Comparison of ENCODE assay signal across 16 mouse cellular contexts in genomic region chr7:28347746-28348145, GRCm38 (mm10). TPM values are rescaled to one million over a fixed set of nuclear protein-coding genes. Genes with fewer than 3 reads are reported as not detected.
DNase-seq lines count a peak whose midpoint lies in the region; ATAC-seq and TF ChIP-seq lines count a peak whose summit lies in the region.
"Had no signal": no experiment of that assay in that cellular context is flagged by ENCODE, and none has a peak within 500 bp of the region (broad histone marks: within the 10 kb centered on the region; RNA-seq: fewer than 3 reads in every experiment).

No protein-coding gene starts in this region.

- H3K4me2 ChIP-seq in lung, postnatal 0 days (replicated peaks; ENCODE audit: low read depth, low read length): no peak overlapping the region
- H3K4me2 ChIP-seq in hindbrain, embryonic 11.5 days (replicated peaks; ENCODE audit: low read depth, low read length): no peak overlapping the region
- H3K4me2 ChIP-seq: heart, embryonic 15.5 days; hindbrain, embryonic 15.5 days; neural tube, embryonic 15.5 days had no signal

- peak; percentile 87 for DNase-seq in heart, adult 11 months
- no peak for DNase-seq in heart, adult 2 months
- DNase-seq in lung, postnatal 0 days (ENCODE audit: low spot score): peak; percentile 82
- DNase-seq in lung, postnatal 10 days: no peak
- DNase-seq in adrenal gland, postnatal 14 days: peak; percentile 85
- DNase-seq in limb, embryonic 10.5 days (ENCODE audit: low spot score): no peak
- DNase-seq in hindbrain, embryonic 11.5 days (ENCODE audit: low spot score): no peak
- DNase-seq: cerebellum, postnatal 36 days; kidney, adult 2 months; lung, adult 2 months; right cerebral cortex, postnatal 14 days had no signal

- no peak overlapping the region; the same call in 1 of the 2 replicates for H3K9ac ChIP-seq in heart, adult 2 months (ENCODE audit: low read depth, low read length)
- no peak overlapping the region for H3K9ac ChIP-seq in lung, postnatal 0 days (replicated peaks; ENCODE audit: low read depth)
- H3K9ac ChIP-seq in hindbrain, embryonic 11.5 days (ENCODE audit: low read depth, low read length): no peak overlapping the region
- H3K9ac ChIP-seq: heart, embryonic 15.5 days; hindbrain, embryonic 15.5 days; neural tube, embryonic 15.5 days had no signal

- H3K9me3 ChIP-seq in lung, postnatal 0 days (ENCODE audit: low read length): no peaks in the 10 kb centered on the region
- no peaks in the 10 kb centered on the region for H3K9me3 ChIP-seq in limb, embryonic 10.5 days (replicated peaks)
- H3K9me3 ChIP-seq in hindbrain, embryonic 11.5 days (ENCODE audit: control insufficient read depth, low read length): no peaks in the 10 kb centered on the region
- H3K9me3 ChIP-seq: heart, embryonic 15.5 days; hindbrain, embryonic 15.5 days; neural tube, embryonic 15.5 days had no signal

- no peak for ATAC-seq in lung, postnatal 0 days
- no peak for ATAC-seq in hindbrain, embryonic 11.5 days (ENCODE audit: low FRiP score)
- ATAC-seq: CD4-positive, CD25-positive, alpha-beta regulatory T cell, adult 4 months had no signal

- H3K4me1 ChIP-seq in heart, adult 2 months (ENCODE audit: control insufficient read depth, insufficient read depth, low read length): peaks cover 6% of the 10 kb centered on the region
- H3K4me1 ChIP-seq in lung, postnatal 0 days (ENCODE audit: insufficient read depth, low read depth, low read length): peaks cover 12% of the 10 kb centered on the region; the same call in 1 of the 2 replicates
- H3K4me1 ChIP-seq in testis, adult 2 months (ENCODE audit: control insufficient read depth, insufficient read depth, low read length): peaks cover 4% of the 10 kb centered on the region
- peaks cover 23% of the 10 kb centered on the region for H3K4me1 ChIP-seq in limb, embryonic 10.5 days
- peaks cover 3% of the 10 kb centered on the region; the same call in 1 of the 2 replicates for H3K4me1 ChIP-seq in hindbrain, embryonic 11.5 days (replicated peaks; ENCODE audit: control insufficient read depth, insufficient read depth, low read length)

- WGBS in heart, adult 2 months: 29% methylated on average over 3 of the region's 3 CpGs
- WGBS in lung, postnatal 0 days: 25% methylated on average over 3 of the region's 3 CpGs
- WGBS in limb, embryonic 10.5 days: 87% methylated on average over 3 of the region's 3 CpGs
- WGBS in hindbrain, embryonic 11.5 days: 85% methylated on average over 3 of the region's 3 CpGs

- intact Hi-C loops in heart, adult 2 months (cut with DNase I): no loop called here

- H3K27ac ChIP-seq in heart, adult 2 months: no peak overlapping the region
- H3K27ac ChIP-seq in lung, postnatal 0 days (ENCODE audit: low read length): no peak overlapping the region
- H3K27ac ChIP-seq in testis, adult 2 months (ENCODE audit: control insufficient read depth, insufficient read depth, low read depth, low read length): peak overlapping the region; percentile 71
- H3K27ac ChIP-seq in limb, embryonic 10.5 days: no peak overlapping the region
- no peak overlapping the region for H3K27ac ChIP-seq in hindbrain, embryonic 11.5 days (ENCODE audit: low read depth, low read length)
- H3K27ac ChIP-seq: heart, embryonic 15.5 days; hindbrain, embryonic 15.5 days; neural tube, embryonic 15.5 days had no signal

- no peak for TF ChIP-seq EP300 in heart, adult 2 months (IDR thresholded peaks at IDR 0.05; ENCODE audit: insufficient read depth, low read depth, low read length)
- no peak for TF ChIP-seq EP300 in lung, postnatal 0 days (IDR thresholded peaks at IDR 0.05)

- H3K36me3 ChIP-seq in heart, adult 2 months (ENCODE audit: control insufficient read depth, insufficient read depth, low read length): peaks cover 5% of the 10 kb centered on the region; the same call in 1 of the 2 replicates
- no peaks in the 10 kb centered on the region for H3K36me3 ChIP-seq in lung, postnatal 0 days (ENCODE audit: insufficient read depth, low read length)
- H3K36me3 ChIP-seq in testis, adult 2 months (ENCODE audit: control insufficient read depth, insufficient read depth, low read length): no peaks in the 10 kb centered on the region
- peaks cover 14% of the 10 kb centered on the region for H3K36me3 ChIP-seq in limb, embryonic 10.5 days
- no peaks in the 10 kb centered on the region for H3K36me3 ChIP-seq in hindbrain, embryonic 11.5 days (ENCODE audit: control insufficient read depth, insufficient read depth, low read length)

- H3K27me3 ChIP-seq in heart, adult 2 months (ENCODE audit: control insufficient read depth, insufficient read depth, low read length): no peaks in the 10 kb centered on the region
- H3K27me3 ChIP-seq in lung, postnatal 0 days (replicated peaks; ENCODE audit: insufficient read depth, low read length): no peaks in the 10 kb centered on the region
- H3K27me3 ChIP-seq in testis, adult 2 months (ENCODE audit: control insufficient read depth, insufficient read depth, low read length): no peaks in the 10 kb centered on the region
- no peaks in the 10 kb centered on the region for H3K27me3 ChIP-seq in limb, embryonic 10.5 days (ENCODE audit: low read depth, poor library complexity, severe bottlenecking)
- H3K27me3 ChIP-seq in hindbrain, embryonic 11.5 days (ENCODE audit: control insufficient read depth, insufficient read depth, low read length): no peaks in the 10 kb centered on the region
- H3K27me3 ChIP-seq: heart, embryonic 15.5 days; hindbrain, embryonic 15.5 days; neural tube, embryonic 15.5 days had no signal

- no peak for TF ChIP-seq CTCF in heart, adult 2 months (IDR thresholded peaks at IDR 0.05)
- TF ChIP-seq CTCF in lung, postnatal 0 days (IDR thresholded peaks at IDR 0.05): no peak
- TF ChIP-seq CTCF in testis, adult 2 months (IDR thresholded peaks at IDR 0.05; ENCODE audit: control insufficient read depth, insufficient read depth, insufficient replicate concordance, low read depth, low read length): no peak

- 0 out of 2 replicates have a peak, but pooled peaks cover 3% of the 10 kb centered on the region for H3K79me2 ChIP-seq in heart, adult 2 months (replicated peaks; ENCODE audit: control insufficient read depth, insufficient read depth, low read length)

- H3K4me3 ChIP-seq in heart, adult 2 months: no peak overlapping the region
- H3K4me3 ChIP-seq in lung, postnatal 0 days (ENCODE audit: low read depth, low read length): no peak overlapping the region
- no peak overlapping the region for H3K4me3 ChIP-seq in testis, adult 2 months (ENCODE audit: control insufficient read depth, low read depth, low read length)
- no peak overlapping the region for H3K4me3 ChIP-seq in limb, embryonic 10.5 days
- no peak overlapping the region for H3K4me3 ChIP-seq in hindbrain, embryonic 11.5 days (ENCODE audit: low read depth, low read length)
- H3K4me3 ChIP-seq: heart, embryonic 15.5 days; hindbrain, embryonic 15.5 days; neural tube, embryonic 15.5 days had no signal

- TF ChIP-seq POLR2A in heart, adult 2 months (IDR thresholded peaks at IDR 0.05; ENCODE audit: insufficient read depth, low read depth, low read length): no peak
- TF ChIP-seq POLR2A in testis, adult 2 months (IDR thresholded peaks at IDR 0.05; ENCODE audit: control insufficient read depth, low read depth, low read length): no peak

RNA-seq across cellular contexts. Expression of gene Rps16, which starts 2.7 kb away (rescaled TPM):
- 100 to 1,000 TPM; 496 to 556 TPM for total RNA-seq in heart, adult 2 months (2021)
- 312 and 411 TPM in 2 replicates for polyA plus RNA-seq in heart, adult 2 months (2012; rRNA removed)
- polyA plus RNA-seq in lung, postnatal 0 days (2015; fragmentation: Nextera tagmentation; extraction: Ambion mirVana): 623 and 695 TPM in 2 replicates
- 937 and 1,132 TPM in 2 replicates for total RNA-seq in adrenal gland, postnatal 14 days (2021)
- polyA plus RNA-seq in testis, adult 2 months (2012; rRNA removed): 227 and 277 TPM in 2 replicates
- 972 and 1,174 TPM in 2 replicates for polyA plus RNA-seq in limb, embryonic 10.5 days (2016; fragmentation: Nextera tagmentation; extraction: Ambion mirVana)
- 746 and 776 TPM in 2 replicates for polyA plus RNA-seq in hindbrain, embryonic 11.5 days (2014; fragmentation: Nextera tagmentation; extraction: Ambion mirVana)

RNA-seq across cellular contexts. Expression of gene Supt5, which starts 9.2 kb away (rescaled TPM):
- total RNA-seq in heart, adult 2 months (2021): 10 to 100 TPM; 52.5 to 59.9 TPM
- 64.3 and 72.4 TPM in 2 replicates for polyA plus RNA-seq in heart, adult 2 months (2012; rRNA removed)
- polyA plus RNA-seq in lung, postnatal 0 days (2015; fragmentation: Nextera tagmentation; extraction: Ambion mirVana): 39.7 and 41.0 TPM in 2 replicates
- total RNA-seq in adrenal gland, postnatal 14 days (2021): 122 and 127 TPM in 2 replicates
- 126 and 127 TPM in 2 replicates for polyA plus RNA-seq in testis, adult 2 months (2012; rRNA removed)
- 123 and 124 TPM in 2 replicates for polyA plus RNA-seq in limb, embryonic 10.5 days (2016; fragmentation: Nextera tagmentation; extraction: Ambion mirVana)
- polyA plus RNA-seq in hindbrain, embryonic 11.5 days (2014; fragmentation: Nextera tagmentation; extraction: Ambion mirVana): 68.0 and 74.9 TPM in 2 replicates

RNA-seq across cellular contexts. Expression of gene Plekhg2, which starts 24.7 kb away (rescaled TPM):
- total RNA-seq in heart, adult 2 months (2021): 10 to 100 TPM; 10.4 to 14.3 TPM
- polyA plus RNA-seq in heart, adult 2 months (2012; rRNA removed): 15.9 and 16.3 TPM in 2 replicates
- polyA plus RNA-seq in lung, postnatal 0 days (2015; fragmentation: Nextera tagmentation; extraction: Ambion mirVana): 22.4 and 26.7 TPM in 2 replicates
- total RNA-seq in adrenal gland, postnatal 14 days (2021): 27.9 and 32.6 TPM in 2 replicates
- 14.7 and 20.1 TPM in 2 replicates for polyA plus RNA-seq in testis, adult 2 months (2012; rRNA removed)
- polyA plus RNA-seq in limb, embryonic 10.5 days (2016; fragmentation: Nextera tagmentation; extraction: Ambion mirVana): 90.5 and 118 TPM in 2 replicates
- 39.5 and 48.0 TPM in 2 replicates for polyA plus RNA-seq in hindbrain, embryonic 11.5 days (2014; fragmentation: Nextera tagmentation; extraction: Ambion mirVana)

RNA-seq across cellular contexts. Expression of gene Zfp36, which starts 32.3 kb away (rescaled TPM):
- 10 to 100 TPM; 19.4 to 26.3 TPM for total RNA-seq in heart, adult 2 months (2021)
- 26.1 and 28.2 TPM in 2 replicates for polyA plus RNA-seq in heart, adult 2 months (2012; rRNA removed)
- 48.3 and 55.7 TPM in 2 replicates for polyA plus RNA-seq in lung, postnatal 0 days (2015; fragmentation: Nextera tagmentation; extraction: Ambion mirVana)
- total RNA-seq in adrenal gland, postnatal 14 days (2021): 27.9 and 30.7 TPM in 2 replicates
- polyA plus RNA-seq in testis, adult 2 months (2012; rRNA removed): 3.8 and 4.9 TPM in 2 replicates
- 7.5 and 7.9 TPM in 2 replicates for polyA plus RNA-seq in limb, embryonic 10.5 days (2016; fragmentation: Nextera tagmentation; extraction: Ambion mirVana)
- polyA plus RNA-seq in hindbrain, embryonic 11.5 days (2014; fragmentation: Nextera tagmentation; extraction: Ambion mirVana): 3.4 and 3.9 TPM in 2 replicates

RNA-seq across cellular contexts. Expression of gene Timm50, which starts 35.9 kb away (rescaled TPM):
- total RNA-seq in heart, adult 2 months (2021): 10 to 100 TPM; 60.0 to 63.5 TPM
- polyA plus RNA-seq in heart, adult 2 months (2012; rRNA removed): 63.0 and 72.8 TPM in 2 replicates
- polyA plus RNA-seq in lung, postnatal 0 days (2015; fragmentation: Nextera tagmentation; extraction: Ambion mirVana): 51.8 and 54.8 TPM in 2 replicates
- 94.7 and 100 TPM in 2 replicates for total RNA-seq in adrenal gland, postnatal 14 days (2021)
- polyA plus RNA-seq in testis, adult 2 months (2012; rRNA removed): 25.6 and 27.6 TPM in 2 replicates
- polyA plus RNA-seq in limb, embryonic 10.5 days (2016; fragmentation: Nextera tagmentation; extraction: Ambion mirVana): 223 and 243 TPM in 2 replicates
- polyA plus RNA-seq in hindbrain, embryonic 11.5 days (2014; fragmentation: Nextera tagmentation; extraction: Ambion mirVana): 189 and 201 TPM in 2 replicates

Comparison
In these comparisons a context has a peak if more than half of its experiments do, and no peak if none do; other contexts are left out.
1. DNase-seq: peak in heart, adult 11 months (single experiment), lung, postnatal 0 days (single experiment) and adrenal gland, postnatal 14 days (single experiment); none in heart, adult 2 months (0 of 2), lung, postnatal 10 days (single experiment), limb, embryonic 10.5 days (single experiment) and hindbrain, embryonic 11.5 days (single experiment).